Mouse (Mus musculus): ENCODE results near the gene Itfg1.
A peak's percentile ranks its signal among the peaks of the same experiment; 100 is the strongest.
"Not testable (repeated sequence)": the region's sequence is repeated elsewhere in the genome, so short reads cannot be mapped to it uniquely, and the experiment has no call there.

The Itfg1 gene

GRCm38 (mm10) chr8:85840657-85841488, at the start of gene Itfg1, which contains the start of gene Phkb:
Itfg1 (minus strand) TSS chr8:85840921.
Phkb (plus strand) TSS chr8:85840959.
- DNase-seq (ENCODE audit: low spot score in 2 of 2) = peak; percentile 80 to 83

- no peak for DNase-seq (ENCODE audit: low spot score in 2 of 2)
Measured at GRCm38 (mm10) chr8:85884811-85885210, 44.1 kb upstream of the Itfg1 start.

GRCm38 (mm10) chr8:85879624-85880023, 38.9 kb upstream of the Itfg1 start:
- no peak for DNase-seq (ENCODE audit: low spot score in 2 of 2)

GRCm38 (mm10) chr8:85877976-85878375, 37.3 kb upstream of the Itfg1 start:
- no peak for DNase-seq (ENCODE audit: low spot score in 2 of 2)

- no peak for DNase-seq (ENCODE audit: low spot score in 2 of 2)
Measured at GRCm38 (mm10) chr8:85871660-85872059, 30.9 kb upstream of the Itfg1 start.

- DNase-seq (ENCODE audit: low spot score in 2 of 2) = no peak
Measured at GRCm38 (mm10) chr8:85862381-85862780, 21.7 kb upstream of the Itfg1 start.

- DNase-seq (ENCODE audit: low spot score in 2 of 2) = no peak
Measured at GRCm38 (mm10) chr8:85860612-85861011, 19.9 kb upstream of the Itfg1 start.

- DNase-seq (ENCODE audit: low spot score in 2 of 2) = not testable (repeated sequence)
Measured at GRCm38 (mm10) chr8:85857227-85857896, 16.6 kb upstream of the Itfg1 start.

GRCm38 (mm10) chr8:85854220-85855123, 13.8 kb upstream of the Itfg1 start:
- no peak for DNase-seq (ENCODE audit: low spot score in 2 of 2)

GRCm38 (mm10) chr8:85845887-85846286, 5.2 kb upstream of the Itfg1 start:
- no peak for DNase-seq (ENCODE audit: low spot score in 2 of 2)

GRCm38 (mm10) chr8:85841489-85841795, 721 bp upstream of the Itfg1 start:
- no peak for DNase-seq (ENCODE audit: low spot score in 2 of 2)

GRCm38 (mm10) chr8:85839916-85840656, 635 bp downstream of the Itfg1 start:
- no peak for DNase-seq (ENCODE audit: low spot score in 2 of 2)

- DNase-seq (ENCODE audit: low spot score in 2 of 2) = no peak
Measured at GRCm38 (mm10) chr8:85813621-85814020, 27.1 kb downstream of the Itfg1 start.

- DNase-seq (ENCODE audit: low spot score in 2 of 2) = no peak
Measured at GRCm38 (mm10) chr8:85801408-85801807, 39.3 kb downstream of the Itfg1 start.

- no peak for DNase-seq (ENCODE audit: low spot score in 2 of 2)
Measured at GRCm38 (mm10) chr8:85800164-85800563, 40.6 kb downstream of the Itfg1 start.

- DNase-seq (ENCODE audit: low spot score in 2 of 2) = not testable (repeated sequence)
Measured at GRCm38 (mm10) chr8:85796392-85796791, 44.3 kb downstream of the Itfg1 start.

GRCm38 (mm10) chr8:85788341-85788740, 52.4 kb downstream of the Itfg1 start:
- no peak for DNase-seq (ENCODE audit: low spot score in 2 of 2)

GRCm38 (mm10) chr8:85787909-85788308, 52.8 kb downstream of the Itfg1 start:
- no peak for DNase-seq (ENCODE audit: low spot score in 2 of 2)

GRCm38 (mm10) chr8:85785506-85785905, 55.2 kb downstream of the Itfg1 start:
- DNase-seq (ENCODE audit: low spot score in 2 of 2) = no peak

GRCm38 (mm10) chr8:85783871-85784270, 56.9 kb downstream of the Itfg1 start:
- DNase-seq (ENCODE audit: low spot score in 2 of 2) = no peak

- DNase-seq (ENCODE audit: low spot score in 2 of 2) = no peak
Measured at GRCm38 (mm10) chr8:85780091-85780490, 60.6 kb downstream of the Itfg1 start.
